Mouse (Mus musculus) limb, embryonic 14.5 days (tissue): ENCODE measurements around the gene Ulk4. TPM values are rescaled to one million over a fixed set of nuclear protein-coding genes. Genes with fewer than 3 reads are reported as not detected.

Experiments
- ATAC-seq: fragments of 200-750 bp; cut with Nextera tagmentation; 2 replicates; pipeline ENCODE4 v1.8.0; 2017; ENCODE audit warnings: low read depth, moderate number of reproducible peaks, moderate TSS enrichment; ENCODE audit not compliant: low FRiP score
- DNase-seq: peaks from one replicate; pipeline ENCODE4 v3.0.0-alpha.2; 2015; ENCODE audit warnings: low spot score
- H3K27ac ChIP-seq: fragments of 300-500 bp; sonication (generic); replicated peaks from 2 replicates; pipeline ENCODE4 v1.5.1; 2014; ENCODE audit warnings: low read depth, mild to moderate bottlenecking, low read length, moderate library complexity, mixed read lengths
- H3K27me3 ChIP-seq: fragments of 300-500 bp; sonication (generic); 2 replicates; pipeline ENCODE4 v1.6.1; 2014; ENCODE audit warnings: low read length, mixed read lengths; ENCODE audit not compliant: control insufficient read depth, insufficient read depth
- H3K36me3 ChIP-seq: fragments of 300-500 bp; sonication (generic); 2 replicates; pipeline ENCODE4 v1.6.1; 2014; ENCODE audit warnings: mild to moderate bottlenecking, low read length, moderate library complexity, mixed read lengths; ENCODE audit not compliant: control insufficient read depth, insufficient read depth
- H3K4me1 ChIP-seq: fragments of 300-500 bp; sonication (generic); 2 replicates; pipeline ENCODE4 v1.6.1; 2014; ENCODE audit warnings: antibody characterized with exemption, low read length, mixed read lengths; ENCODE audit not compliant: control insufficient read depth, insufficient read depth
- H3K4me2 ChIP-seq: fragments of 300-500 bp; sonication (generic); replicated peaks from 2 replicates; pipeline ENCODE4 v1.6.1; 2014; ENCODE audit warnings: low read depth, mild to moderate bottlenecking, low read length, moderate library complexity; ENCODE audit not compliant: severe bottlenecking
- H3K4me3 ChIP-seq: fragments of 300-500 bp; sonication (generic); replicated peaks from 2 replicates; pipeline ENCODE4 v1.5.1; 2014; ENCODE audit warnings: low read length
- H3K9ac ChIP-seq: fragments of 300-500 bp; sonication (generic); 2 replicates; pipeline ENCODE4 v1.6.1; 2014; ENCODE audit warnings: mild to moderate bottlenecking, low read depth, low read length, moderate library complexity; ENCODE audit not compliant: severe bottlenecking
- H3K9me3 ChIP-seq: fragments of 300-500 bp; sonication (generic); 2 replicates; pipeline ENCODE4 v1.6.1; 2016; ENCODE audit warnings: low read length; ENCODE audit not compliant: control insufficient read depth
- POLR2A ChIP-seq: fragments of 200-500 bp; IDR thresholded peaks from 2 replicates; pipeline ENCODE4 v1.8.0; 2012; ENCODE audit warnings: inconsistent platforms, mild to moderate bottlenecking, moderate library complexity, borderline replicate concordance; ENCODE audit not compliant: insufficient read depth, insufficient read length; ENCODE audit errors: extremely low read depth
- WGBS: fragments of 180-500 bp; shearing (Covaris S2); extraction: QIAGEN DNeasy Blood & Tissue Kit; methylation state at CpG from one replicate; pipeline ENCODE4 v1.1.7; 2014; 5-methylcytosine and 5-hydroxymethylcytosine counted together
- polyA plus RNA-seq, 2 experiments: library from polyadenylated mRNA; depleted of rRNA in 1 of 2; stranded (reverse) in 1 of 2; unstranded in 1 of 2; fragments of >200 nt; fragmentation: Nextera tagmentation in 1 of 2; extraction: Ambion mirVana in 1 of 2; gene quantifications; 2 replicates each; pipeline versions ENCODE4 v1.2.1 to v1.2.3; 2012 to 2014

The Ulk4 gene
- polyA plus RNA-seq, 2 experiments = 6.4 to 123 TPM

- H3K9me3 ChIP-seq = no peaks in the 10 kb centered on the region
- ATAC-seq = 0 out of 2 replicates have a peak, but pooled peaks have one; percentile 23
- H3K27ac ChIP-seq = no peak overlapping the region
- no peaks in the 10 kb centered on the region for H3K36me3 ChIP-seq
- H3K4me2 ChIP-seq = no peak overlapping the region
- H3K9ac ChIP-seq = no peak overlapping the region
- TF ChIP-seq POLR2A = no peak
- WGBS = 30% methylated on average over 11 of the region's 11 CpGs
- H3K4me1 ChIP-seq = peaks cover 9% of the 10 kb centered on the region
- no peak overlapping the region for H3K4me3 ChIP-seq
- peak; percentile 6 for DNase-seq
- no peaks in the 10 kb centered on the region for H3K27me3 ChIP-seq
Measured at GRCm38 (mm10) chr9:121107101-121107500, 169.9 kb downstream of the Ulk4 start.

- Histone ChIP-seq H3K9me3 (no peaks in the 10 kb centered on the region), H3K27me3 (no peaks in the 10 kb centered on the region), H3K4me1 (no peaks in the 10 kb centered on the region), H3K4me2 (no peak overlapping the region), H3K9ac (no peak overlapping the region), H3K36me3 (no peaks in the 10 kb centered on the region), H3K27ac (no peak overlapping the region), H3K4me3 (no peak overlapping the region)
- ATAC-seq = no peak
- TF ChIP-seq POLR2A = no peak
- no peak for DNase-seq
- 82% methylated on average over 10 of the region's 10 CpGs for WGBS
Measured at GRCm38 (mm10) chr9:121101516-121101915, 175.5 kb downstream of the Ulk4 start.

GRCm38 (mm10) chr9:121099453-121099852, 177.5 kb downstream of the Ulk4 start:
- no peaks in the 10 kb centered on the region for H3K36me3 ChIP-seq
- no peak overlapping the region for H3K27ac ChIP-seq
- no peak overlapping the region for H3K4me2 ChIP-seq
- no peaks in the 10 kb centered on the region for H3K27me3 ChIP-seq
- TF ChIP-seq POLR2A = no peak
- 87% methylated on average over 10 of the region's 10 CpGs for WGBS
- H3K9ac ChIP-seq = no peak overlapping the region
- H3K9me3 ChIP-seq = no peaks in the 10 kb centered on the region
- no peaks in the 10 kb centered on the region for H3K4me1 ChIP-seq
- DNase-seq (no peak), ATAC-seq (no peak)
- no peak overlapping the region for H3K4me3 ChIP-seq

DNA sequence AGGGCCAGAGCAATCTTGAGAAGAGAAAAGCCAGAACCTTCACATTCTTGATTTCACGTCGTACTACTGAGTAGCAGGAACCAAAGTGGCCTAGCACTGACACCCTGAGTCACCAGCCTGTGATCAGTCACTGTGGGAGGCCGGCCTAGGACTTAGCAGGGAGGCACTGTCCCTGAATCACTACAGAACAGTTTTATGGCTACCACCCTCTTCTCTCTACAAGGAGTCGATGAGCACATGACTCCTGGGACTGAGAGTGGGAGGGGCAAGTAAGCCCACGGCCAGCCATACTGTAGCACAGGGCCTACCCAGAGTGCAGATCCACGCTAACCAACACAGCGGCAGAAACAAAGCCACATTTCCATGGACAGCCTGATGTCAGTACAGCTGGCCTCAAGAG, 183.2 kb downstream of the Ulk4 start:
- H3K27ac ChIP-seq = no peak overlapping the region
- H3K4me2 ChIP-seq = no peak overlapping the region
- DNase-seq (no peak), ATAC-seq (no peak)
- 55% methylated on average over 7 of the region's 7 CpGs for WGBS
- H3K4me1 ChIP-seq = no peaks in the 10 kb centered on the region
- no peaks in the 10 kb centered on the region for H3K9me3 ChIP-seq
- H3K9ac ChIP-seq = no peak overlapping the region
- H3K27me3 ChIP-seq = no peaks in the 10 kb centered on the region
- H3K4me3 ChIP-seq = no peak overlapping the region
- TF ChIP-seq POLR2A = no peak
- no peaks in the 10 kb centered on the region for H3K36me3 ChIP-seq

DNA sequence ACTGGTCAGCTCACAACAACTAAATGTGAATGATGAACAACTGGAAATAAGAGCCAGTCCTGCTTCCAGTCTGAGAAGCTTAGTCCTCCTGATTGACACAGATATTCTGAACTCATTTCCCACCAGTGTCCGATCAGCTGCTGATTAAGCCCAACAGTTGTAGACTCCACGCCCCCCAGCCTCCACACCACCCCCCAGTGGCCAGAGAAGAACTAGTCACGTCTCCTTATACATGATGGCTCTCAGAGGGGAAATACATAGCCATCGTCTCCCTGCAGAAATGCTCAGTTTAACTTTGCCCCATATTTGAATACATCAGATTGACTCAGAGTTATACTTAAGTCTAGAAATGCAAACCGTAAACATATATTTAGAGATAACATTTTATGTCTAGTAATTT, 184.4 kb downstream of the Ulk4 start:
- no peak for ATAC-seq
- Histone ChIP-seq H3K36me3 (no peaks in the 10 kb centered on the region), H3K4me3 (no peak overlapping the region), H3K9me3 (no peaks in the 10 kb centered on the region), H3K4me2 (no peak overlapping the region), H3K27me3 (no peaks in the 10 kb centered on the region), H3K9ac (no peak overlapping the region), H3K27ac (no peak overlapping the region), H3K4me1 (no peaks in the 10 kb centered on the region)
- TF ChIP-seq POLR2A = no peak
- DNase-seq = no peak
- 82% methylated on average over 5 of the region's 5 CpGs for WGBS
